Mouse (Mus musculus): Measurements from ENCODE around the gene Atp6v1e2. TPM values are rescaled to one million over a fixed set of nuclear protein-coding genes. Genes with fewer than 3 reads are reported as not detected.
A peak's percentile ranks its signal among the peaks of the same experiment; 100 is the strongest.

The Atp6v1e2 gene
- polyA plus RNA-seq (2012; rRNA removed): not detected in 2 replicates

- DNase-seq (ENCODE audit: low read depth): peak; percentile 89
- no peak for TF ChIP-seq POLR2A (IDR thresholded peaks at IDR 0.05; ENCODE audit: borderline replicate concordance, extremely low read depth, insufficient read depth, insufficient read length, poor library complexity, severe bottlenecking)
- no peak for TF ChIP-seq CTCF (IDR thresholded peaks at IDR 0.05; ENCODE audit: borderline replicate concordance, extremely low read depth, insufficient read depth, insufficient read length)
Measured at GRCm38 (mm10) chr17:86947840-86948796, at the start of gene Atp6v1e2. Gene Atp6v1e2 (minus strand): TSS chr17:86947897.

DNA sequence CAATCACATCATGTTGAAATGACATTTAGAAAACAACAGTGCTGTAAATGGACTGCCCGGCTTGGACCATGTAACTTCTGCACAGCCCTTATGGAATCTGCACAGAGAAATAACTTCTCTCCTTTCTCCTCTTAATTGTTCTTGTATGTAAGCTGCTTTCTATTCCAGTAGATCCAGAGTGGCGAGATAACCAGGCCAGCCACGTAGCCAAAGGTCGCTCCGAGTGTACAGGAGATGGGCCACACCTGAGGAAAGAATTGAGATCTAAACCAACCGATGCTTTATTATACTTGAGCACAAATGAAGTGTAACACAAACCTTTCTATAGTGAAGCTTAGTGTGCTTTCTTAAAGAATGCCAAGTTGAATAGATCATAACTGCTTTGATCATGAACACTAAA lies 49.6 kb upstream of the Atp6v1e2 start:
- TF ChIP-seq POLR2A (IDR thresholded peaks at IDR 0.05; ENCODE audit: borderline replicate concordance, extremely low read depth, insufficient read depth, insufficient read length, poor library complexity, severe bottlenecking) (no peak), CTCF (IDR thresholded peaks at IDR 0.05; ENCODE audit: borderline replicate concordance, extremely low read depth, insufficient read depth, insufficient read length) (no peak)

GRCm38 (mm10) chr17:86991306-86991705 lies 43.6 kb upstream of the Atp6v1e2 start:
- no peak for TF ChIP-seq CTCF (IDR thresholded peaks at IDR 0.05; ENCODE audit: borderline replicate concordance, extremely low read depth, insufficient read depth, insufficient read length)
- no peak for TF ChIP-seq POLR2A (IDR thresholded peaks at IDR 0.05; ENCODE audit: borderline replicate concordance, extremely low read depth, insufficient read depth, insufficient read length, poor library complexity, severe bottlenecking)
- no peak for DNase-seq (ENCODE audit: low read depth)

More for the DNA sequence above, 49.6 kb upstream of the Atp6v1e2 start:
- no peak for DNase-seq (ENCODE audit: low read depth)

DNA sequence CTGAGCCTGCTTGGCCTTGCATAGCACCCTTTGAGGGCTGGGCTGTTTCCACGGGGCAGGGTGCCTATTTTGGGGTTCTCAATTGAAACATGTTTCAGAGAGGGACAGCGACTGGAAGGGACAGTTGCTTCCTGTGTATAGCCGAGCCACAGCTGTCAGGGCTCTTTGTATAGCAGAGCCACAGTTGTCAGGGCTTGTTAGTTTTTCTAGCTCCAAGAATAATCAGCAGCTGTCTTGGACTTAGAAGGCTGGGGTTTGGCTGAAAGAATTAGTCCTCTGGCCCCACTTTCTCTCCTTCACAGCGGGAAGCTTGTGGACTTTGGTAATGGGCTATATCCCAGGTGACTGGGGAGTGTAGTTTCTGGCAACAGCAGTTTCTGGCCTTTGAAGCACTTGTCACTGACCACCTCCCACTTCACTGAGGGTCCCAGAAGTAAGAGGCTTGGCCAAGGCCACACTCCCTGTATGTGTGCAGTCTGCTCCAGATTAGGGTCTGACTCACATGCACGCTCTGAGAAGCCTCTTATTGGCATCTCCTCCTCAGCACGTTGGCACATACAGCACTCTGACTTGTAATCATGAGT lies 41.0 kb upstream of the Atp6v1e2 start:
- no peak for TF ChIP-seq CTCF (IDR thresholded peaks at IDR 0.05; ENCODE audit: borderline replicate concordance, extremely low read depth, insufficient read depth, insufficient read length)
- no peak for TF ChIP-seq POLR2A (IDR thresholded peaks at IDR 0.05; ENCODE audit: borderline replicate concordance, extremely low read depth, insufficient read depth, insufficient read length, poor library complexity, severe bottlenecking)
- DNase-seq (ENCODE audit: low read depth): peak; percentile 64

GRCm38 (mm10) chr17:86988161-86988560 lies 40.5 kb upstream of the Atp6v1e2 start:
- TF ChIP-seq POLR2A (IDR thresholded peaks at IDR 0.05; ENCODE audit: borderline replicate concordance, extremely low read depth, insufficient read depth, insufficient read length, poor library complexity, severe bottlenecking): no peak
- no peak for TF ChIP-seq CTCF (IDR thresholded peaks at IDR 0.05; ENCODE audit: borderline replicate concordance, extremely low read depth, insufficient read depth, insufficient read length)
- DNase-seq (ENCODE audit: low read depth): peak; percentile 12

GRCm38 (mm10) chr17:86986449-86987138 lies 38.9 kb upstream of the Atp6v1e2 start:
- peak; percentile 78 for DNase-seq (ENCODE audit: low read depth)
- TF ChIP-seq POLR2A (IDR thresholded peaks at IDR 0.05; ENCODE audit: borderline replicate concordance, extremely low read depth, insufficient read depth, insufficient read length, poor library complexity, severe bottlenecking) (no peak), CTCF (IDR thresholded peaks at IDR 0.05; ENCODE audit: borderline replicate concordance, extremely low read depth, insufficient read depth, insufficient read length) (no peak)

GRCm38 (mm10) chr17:86982497-86982896 lies 34.8 kb upstream of the Atp6v1e2 start:
- TF ChIP-seq POLR2A (IDR thresholded peaks at IDR 0.05; ENCODE audit: borderline replicate concordance, extremely low read depth, insufficient read depth, insufficient read length, poor library complexity, severe bottlenecking): no peak
- no peak for TF ChIP-seq CTCF (IDR thresholded peaks at IDR 0.05; ENCODE audit: borderline replicate concordance, extremely low read depth, insufficient read depth, insufficient read length)

GRCm38 (mm10) chr17:86981701-86982100 lies 34.0 kb upstream of the Atp6v1e2 start:
- TF ChIP-seq CTCF (IDR thresholded peaks at IDR 0.05; ENCODE audit: borderline replicate concordance, extremely low read depth, insufficient read depth, insufficient read length): no peak
- no peak for TF ChIP-seq POLR2A (IDR thresholded peaks at IDR 0.05; ENCODE audit: borderline replicate concordance, extremely low read depth, insufficient read depth, insufficient read length, poor library complexity, severe bottlenecking)
- no peak for DNase-seq (ENCODE audit: low read depth)

More at GRCm38 (mm10) chr17:86982497-86982896, 34.8 kb upstream of the Atp6v1e2 start:
- no peak for DNase-seq (ENCODE audit: low read depth)

DNA sequence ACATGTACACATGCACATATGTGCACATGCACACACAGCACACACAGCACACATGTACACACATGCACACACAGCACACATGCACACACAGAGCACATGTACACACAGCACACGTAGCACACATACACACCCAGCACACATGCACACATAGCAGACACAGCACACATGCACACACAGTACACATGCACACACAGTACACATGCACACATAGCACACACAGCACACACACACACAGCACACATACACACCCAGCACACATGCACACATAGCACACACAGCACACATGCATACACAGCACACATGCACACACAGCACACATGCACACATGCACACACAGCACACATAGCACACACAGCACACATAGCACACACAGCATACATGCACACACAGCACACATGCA lies 33.5 kb upstream of the Atp6v1e2 start:
- no peak for TF ChIP-seq CTCF (IDR thresholded peaks at IDR 0.05; ENCODE audit: borderline replicate concordance, extremely low read depth, insufficient read depth, insufficient read length)
- TF ChIP-seq POLR2A (IDR thresholded peaks at IDR 0.05; ENCODE audit: borderline replicate concordance, extremely low read depth, insufficient read depth, insufficient read length, poor library complexity, severe bottlenecking): no peak
- DNase-seq (ENCODE audit: low read depth): no peak

DNA sequence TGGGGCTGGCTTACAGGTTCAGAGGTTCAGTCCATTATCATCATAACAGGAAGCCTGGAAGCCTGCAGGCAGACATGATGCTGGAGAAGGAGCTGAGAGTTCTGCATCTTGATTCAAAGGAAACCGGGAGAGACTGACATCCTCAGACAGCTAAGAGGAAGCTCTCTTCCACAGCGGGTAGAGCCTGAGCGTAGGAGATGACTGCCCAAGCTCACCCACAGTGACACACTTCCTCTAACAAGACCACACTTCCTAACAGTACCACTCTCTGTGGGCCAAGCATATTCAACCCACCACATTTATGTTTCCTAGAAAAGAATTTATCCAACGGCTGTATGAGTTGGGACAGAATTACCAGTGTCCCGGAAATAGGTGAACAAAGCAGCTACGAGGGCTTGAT lies 30.8 kb upstream of the Atp6v1e2 start:
- TF ChIP-seq CTCF (IDR thresholded peaks at IDR 0.05; ENCODE audit: borderline replicate concordance, extremely low read depth, insufficient read depth, insufficient read length): no peak
- no peak for TF ChIP-seq POLR2A (IDR thresholded peaks at IDR 0.05; ENCODE audit: borderline replicate concordance, extremely low read depth, insufficient read depth, insufficient read length, poor library complexity, severe bottlenecking)
- no peak for DNase-seq (ENCODE audit: low read depth)

GRCm38 (mm10) chr17:86976387-86976786 lies 28.7 kb upstream of the Atp6v1e2 start:
- DNase-seq (ENCODE audit: low read depth): no peak
- TF ChIP-seq CTCF (IDR thresholded peaks at IDR 0.05; ENCODE audit: borderline replicate concordance, extremely low read depth, insufficient read depth, insufficient read length): no peak
- TF ChIP-seq POLR2A (IDR thresholded peaks at IDR 0.05; ENCODE audit: borderline replicate concordance, extremely low read depth, insufficient read depth, insufficient read length, poor library complexity, severe bottlenecking): no peak

Measured in brain, embryonic 14.5 days (tissue).